Mouse (Mus musculus) mesoderm, embryonic 11.5 days (tissue): ENCODE results near the gene Ipo13.

ENCODE experiments used
- DNase-seq: peaks from one replicate; pipeline ENCODE4 v3.0.0-alpha.2; 2012; ENCODE audit warnings: low read depth, low spot score

Gene Ipo13

DNA sequence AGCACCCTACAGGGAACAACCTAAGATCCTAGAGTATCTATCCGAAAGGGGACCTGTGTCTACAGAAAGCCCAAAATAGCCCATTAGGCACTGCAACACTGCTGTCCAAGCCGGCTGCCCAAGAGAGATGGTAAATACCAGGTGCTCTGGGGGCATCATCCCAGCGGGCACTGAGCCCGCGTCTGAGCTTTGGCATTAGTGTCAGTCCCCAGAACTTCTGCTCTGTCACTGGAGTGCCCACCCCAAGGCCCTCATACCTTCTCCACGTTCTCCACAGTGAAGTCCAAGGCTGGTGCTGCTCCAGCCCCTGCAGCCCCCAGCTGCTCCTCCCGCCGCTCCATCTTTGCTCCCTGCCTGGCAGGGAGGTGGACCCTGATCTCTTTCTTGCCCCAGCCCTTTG, 768 bp downstream of the Ipo13 start:
- no peak for DNase-seq

DNA sequence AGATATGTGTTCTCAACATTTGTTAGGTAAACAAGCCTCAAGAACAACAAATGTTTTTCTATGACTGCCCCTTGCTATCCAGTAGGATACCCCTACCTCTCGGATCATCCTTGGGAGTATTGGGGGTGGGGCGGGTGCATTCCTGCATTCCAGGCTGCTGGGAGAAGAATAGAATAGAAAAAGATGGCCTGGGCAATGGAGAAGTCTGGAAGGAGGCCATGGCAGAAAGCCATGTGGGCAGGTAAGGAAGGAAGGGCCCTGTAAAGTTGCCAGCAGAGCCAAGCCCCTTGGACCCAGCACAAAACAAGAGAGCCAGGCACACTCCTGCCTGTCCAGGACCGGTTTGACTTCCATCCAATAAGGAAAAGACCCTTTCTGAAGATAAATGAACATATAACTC, 1.4 kb downstream of the Ipo13 start:
- DNase-seq: no peak

DNA sequence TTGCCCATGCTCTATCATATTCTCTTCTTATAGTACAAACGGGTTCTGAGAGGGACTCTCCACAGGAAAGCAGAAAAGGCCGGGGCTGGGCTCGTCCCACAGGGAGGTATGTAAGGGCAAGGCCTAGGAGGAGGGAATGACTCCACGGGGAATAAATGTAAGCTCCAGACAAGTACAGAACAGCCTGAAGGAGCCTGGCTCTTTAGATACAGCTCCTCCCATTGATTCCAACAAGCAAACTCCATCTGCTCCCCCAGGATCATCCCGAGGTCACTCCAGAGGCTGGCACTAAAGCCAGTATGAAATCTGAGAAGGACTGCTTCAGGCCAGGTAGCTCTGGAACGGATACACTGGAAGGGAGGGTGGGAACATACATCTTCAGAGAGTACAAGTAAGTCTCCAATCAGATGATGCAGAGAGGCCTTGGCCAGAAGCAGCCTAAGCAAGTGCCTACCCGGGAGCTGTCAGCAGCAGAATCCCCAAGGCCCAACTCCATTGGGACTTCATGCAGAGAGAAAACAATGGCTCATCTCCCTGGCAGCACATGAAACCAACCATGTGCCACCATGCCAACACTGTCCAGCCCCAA, 2.0 kb downstream of the Ipo13 start:
- no peak for DNase-seq

DNA sequence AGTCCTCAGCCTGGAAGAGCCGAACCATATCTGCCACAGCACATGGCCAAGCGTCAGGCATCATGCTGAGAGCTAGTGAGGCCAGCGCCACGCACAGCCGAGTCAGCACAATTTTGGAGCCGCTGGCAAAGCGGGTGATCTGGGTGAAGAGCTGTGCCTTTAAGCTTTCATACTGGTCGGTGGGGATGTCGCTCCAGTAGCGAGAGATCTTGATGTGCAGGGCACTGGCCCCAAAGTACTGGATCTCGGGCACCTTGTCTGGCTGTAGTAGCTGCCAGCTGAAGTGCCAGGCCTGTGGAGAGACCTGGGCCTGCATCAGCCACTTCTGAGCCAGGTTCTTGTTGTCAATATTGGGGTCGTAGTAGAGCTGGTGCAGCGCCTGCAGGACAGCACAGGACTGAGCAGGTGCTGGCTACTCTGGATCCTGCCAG, 2.7 kb downstream of the Ipo13 start:
- no peak for DNase-seq

DNA sequence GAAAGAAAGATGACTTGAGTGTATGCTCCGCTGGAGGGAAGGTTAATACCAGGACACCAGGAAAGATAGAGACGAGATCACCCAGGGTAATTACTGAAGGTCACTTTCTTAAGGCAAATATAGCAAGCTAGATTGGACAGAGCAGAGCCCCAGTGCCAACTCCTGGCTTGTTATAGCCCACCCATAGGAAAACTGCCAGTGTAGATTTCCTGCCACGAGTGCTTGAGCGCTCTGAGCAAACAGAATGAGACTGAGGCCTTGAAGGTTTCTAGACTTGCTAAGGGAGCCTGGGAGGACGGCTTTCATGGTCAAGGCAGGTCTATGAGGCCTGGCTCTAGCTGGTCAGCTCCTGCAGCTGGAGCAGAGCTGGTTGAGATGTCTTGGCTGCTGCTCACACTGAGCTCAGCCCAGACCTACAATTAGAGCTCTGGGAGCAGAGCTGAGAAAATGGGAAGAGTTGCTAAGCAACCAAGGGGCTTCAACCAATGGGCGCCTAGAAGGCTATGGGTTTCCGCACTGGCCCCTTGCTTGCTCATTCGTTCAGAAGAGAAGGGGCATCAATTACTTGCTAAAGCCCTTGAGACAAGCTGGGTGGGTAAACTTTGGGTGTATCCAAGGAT, 5.9 kb downstream of the Ipo13 start:
- no peak for DNase-seq

DNA sequence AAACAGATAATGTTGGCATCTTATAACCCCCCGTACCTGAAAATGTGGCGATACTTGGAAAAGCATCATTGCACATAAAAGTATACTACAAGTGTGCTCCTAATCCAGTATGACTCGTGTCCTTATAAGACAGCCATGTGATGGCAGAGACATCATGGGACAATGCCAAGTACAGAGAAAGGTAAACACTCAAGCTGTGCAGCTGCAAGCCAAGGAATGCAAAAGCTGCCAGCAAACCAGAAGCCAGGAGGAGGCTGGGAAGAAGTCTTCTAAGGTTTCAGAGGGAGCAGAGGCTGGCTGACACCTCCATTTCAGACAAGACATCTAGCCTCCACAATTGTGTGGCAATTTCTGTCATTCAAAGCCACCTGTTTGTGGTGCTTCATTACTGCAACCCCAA, 8.6 kb downstream of the Ipo13 start:
- DNase-seq: no peak

DNA sequence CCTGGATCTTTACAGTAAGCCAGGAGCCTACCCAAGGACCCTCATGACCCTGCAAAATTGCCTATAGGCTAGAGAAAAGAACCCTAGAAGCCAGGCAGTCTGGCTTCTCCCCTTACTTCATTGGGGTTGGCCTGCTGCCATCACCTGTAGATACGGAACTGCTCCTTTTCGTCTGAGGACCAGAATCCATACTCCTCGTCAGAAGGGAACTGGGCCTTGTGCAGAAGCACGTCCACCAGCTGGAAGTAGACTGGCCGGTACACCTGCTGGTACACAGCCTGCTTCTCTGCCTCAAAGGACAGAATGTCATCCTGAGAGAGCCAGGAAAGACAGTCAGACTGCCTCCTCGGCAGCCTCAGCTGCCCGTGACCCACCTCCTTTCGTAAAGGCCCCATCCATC, 10.0 kb downstream of the Ipo13 start:
- no peak for DNase-seq

DNA sequence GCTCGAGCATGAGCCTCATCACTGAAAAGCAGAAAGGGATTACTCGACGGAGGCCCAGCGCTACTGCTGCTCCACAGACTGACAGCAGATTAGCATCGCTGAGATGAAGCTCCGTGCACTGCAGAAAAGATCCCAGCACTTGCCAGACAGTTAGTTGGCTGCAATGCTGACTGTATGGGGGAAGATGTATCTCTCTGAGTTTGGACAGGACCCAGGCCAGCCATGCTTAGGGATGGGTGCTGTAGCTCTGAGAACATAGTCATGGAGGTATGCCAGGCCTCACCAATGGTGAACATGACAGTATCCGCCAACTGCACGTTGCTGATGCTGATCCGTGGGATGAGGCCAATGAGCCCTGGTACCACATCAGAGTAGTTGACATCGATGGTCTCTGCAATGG, 10.7 kb downstream of the Ipo13 start:
- no peak for DNase-seq

DNA sequence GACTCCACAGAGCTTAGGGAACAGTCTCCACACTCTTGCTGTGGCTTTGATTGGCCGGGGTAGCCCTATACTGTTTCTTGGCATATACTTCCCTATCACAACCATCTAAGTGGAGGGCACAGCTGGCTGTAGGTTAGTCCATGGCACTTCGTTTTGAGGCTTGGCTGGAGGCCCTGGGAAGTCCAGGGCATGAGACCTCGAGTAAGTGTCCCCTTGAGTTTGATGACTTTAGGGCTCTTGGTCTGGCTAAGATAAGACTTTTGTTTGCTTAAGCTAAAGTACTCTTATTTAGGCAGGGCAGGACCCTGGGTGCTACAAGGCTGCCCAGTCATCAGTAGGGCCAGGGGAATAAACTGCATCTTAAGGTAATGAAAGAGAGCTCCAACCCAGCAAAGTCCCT, 16.7 kb downstream of the Ipo13 start:
- DNase-seq: no peak

DNA sequence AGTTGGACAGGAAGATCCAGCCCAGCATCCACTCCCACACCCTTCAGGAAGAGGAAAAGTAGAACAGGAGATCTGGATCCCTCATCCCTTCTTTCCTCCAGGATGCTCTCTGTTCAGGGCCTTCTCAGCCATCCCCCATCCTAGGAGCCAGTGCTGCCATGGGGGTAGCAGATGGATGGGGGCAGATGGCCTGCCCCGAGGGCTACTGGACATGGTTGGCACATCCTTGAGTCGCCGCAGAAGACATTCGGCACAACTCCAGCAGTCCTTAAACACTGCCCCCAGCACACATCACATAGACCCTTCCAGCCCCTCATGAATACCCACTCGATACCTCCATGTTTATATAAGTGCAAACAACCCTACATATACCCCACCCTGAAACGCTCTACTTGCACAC, 18.8 kb downstream of the Ipo13 start:
- DNase-seq: no peak

DNA sequence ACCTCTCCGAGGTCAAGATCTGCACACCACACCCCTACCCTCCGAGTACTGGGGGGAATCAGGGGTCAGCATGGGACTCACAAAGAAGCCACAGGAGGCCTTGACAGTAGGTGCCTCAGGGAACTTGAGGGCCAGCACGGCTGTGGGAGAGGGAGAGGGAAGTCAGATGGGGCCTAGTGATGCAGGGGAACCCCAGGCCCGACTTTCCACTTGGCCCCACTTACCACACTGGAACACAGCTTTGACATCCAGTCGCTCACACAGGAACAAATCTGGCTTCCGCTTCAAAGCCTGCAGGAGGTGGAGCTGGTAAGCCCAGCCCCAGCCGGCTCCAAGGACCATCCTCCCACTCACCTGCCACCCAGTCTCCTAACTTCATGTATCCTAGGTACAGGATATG, 19.5 kb downstream of the Ipo13 start:
- no peak for DNase-seq

DNA sequence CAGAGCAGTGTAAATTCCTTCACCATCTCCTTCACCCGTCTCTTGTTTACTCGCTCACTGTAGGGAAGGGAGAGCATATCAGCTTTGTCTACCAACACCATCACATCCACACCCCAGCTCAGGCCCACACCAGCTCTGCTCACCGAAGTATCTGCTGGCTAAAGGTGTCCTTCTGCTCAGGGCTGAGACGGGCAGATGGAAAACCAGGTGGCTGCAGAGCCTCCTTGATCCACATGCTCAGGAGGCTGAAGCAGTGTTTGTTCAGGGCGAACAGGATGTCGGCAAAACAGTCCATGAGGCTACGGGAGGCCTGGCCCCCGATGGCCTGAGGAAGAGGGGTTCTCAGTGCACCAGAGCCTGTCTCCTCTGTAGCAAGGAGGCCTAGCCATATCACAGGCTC, 20.2 kb downstream of the Ipo13 start:
- no peak for DNase-seq

DNA sequence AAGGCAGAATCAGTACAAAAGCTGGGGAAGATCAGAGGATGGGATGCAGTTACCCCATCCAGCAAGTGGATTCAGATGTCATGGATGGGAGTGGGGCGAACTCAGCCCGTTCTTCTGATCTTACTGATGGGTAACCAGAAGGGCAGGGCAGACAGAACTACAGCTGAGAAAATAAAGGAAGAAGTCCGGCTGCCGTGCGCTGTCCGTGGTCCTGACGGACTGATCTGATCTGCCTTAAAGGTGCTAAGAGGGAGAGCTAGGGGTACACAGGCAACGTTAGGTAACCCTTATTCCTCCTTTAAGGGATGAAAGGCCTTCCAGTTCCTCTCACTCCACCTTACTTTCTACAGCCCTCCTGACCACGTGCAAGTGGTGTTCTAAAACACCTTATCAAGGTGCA, 21.4 kb downstream of the Ipo13 start:
- DNase-seq: peak; percentile 71

DNA sequence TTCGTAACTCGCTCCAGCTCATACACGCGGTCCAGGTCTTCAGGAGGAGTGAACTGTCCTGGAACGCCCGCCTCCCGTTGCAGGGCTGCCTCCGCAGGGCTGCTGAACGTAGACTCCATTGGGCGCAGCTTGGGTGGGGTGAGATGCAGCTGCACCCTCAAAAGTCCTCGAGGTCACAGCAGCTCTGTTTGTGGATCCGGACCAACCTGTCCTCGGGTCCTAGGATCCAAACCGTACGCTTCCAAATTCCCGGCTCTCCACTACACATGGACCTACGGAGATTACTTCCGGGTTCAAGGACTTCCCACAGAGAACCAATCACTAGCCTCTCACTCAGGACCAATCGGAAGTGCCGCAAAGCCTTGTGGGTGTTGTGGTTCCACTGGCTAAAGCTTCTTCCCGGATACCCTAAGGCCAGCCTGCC, 23.0 kb downstream of the Ipo13 start, which contains the start of gene Dph2:
Gene Dph2, minus strand, starts transcription at position 295 of the 424 bp plus-strand sequence.
- peak; percentile 92 for DNase-seq

DNA sequence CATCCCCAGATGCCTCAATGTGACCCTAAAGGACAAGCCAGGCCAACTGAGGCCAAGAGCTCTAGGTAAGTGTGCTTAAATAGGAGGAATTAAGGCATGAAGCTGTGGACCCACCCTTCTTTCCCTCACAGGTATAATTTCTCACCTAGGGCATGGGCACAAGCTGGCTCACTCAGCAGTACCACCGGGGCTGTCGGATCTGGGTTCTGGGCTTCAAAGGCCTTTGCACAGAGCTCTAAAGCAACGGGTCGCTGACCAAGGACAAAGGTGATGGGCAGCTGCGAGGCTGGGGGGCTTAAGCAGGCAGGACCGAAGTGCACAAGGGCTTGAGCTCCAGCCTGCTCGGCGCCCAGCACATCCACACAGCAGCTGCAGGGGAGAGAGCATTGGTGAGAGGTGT, 24.0 kb downstream of the Ipo13 start:
- DNase-seq: no peak

DNA sequence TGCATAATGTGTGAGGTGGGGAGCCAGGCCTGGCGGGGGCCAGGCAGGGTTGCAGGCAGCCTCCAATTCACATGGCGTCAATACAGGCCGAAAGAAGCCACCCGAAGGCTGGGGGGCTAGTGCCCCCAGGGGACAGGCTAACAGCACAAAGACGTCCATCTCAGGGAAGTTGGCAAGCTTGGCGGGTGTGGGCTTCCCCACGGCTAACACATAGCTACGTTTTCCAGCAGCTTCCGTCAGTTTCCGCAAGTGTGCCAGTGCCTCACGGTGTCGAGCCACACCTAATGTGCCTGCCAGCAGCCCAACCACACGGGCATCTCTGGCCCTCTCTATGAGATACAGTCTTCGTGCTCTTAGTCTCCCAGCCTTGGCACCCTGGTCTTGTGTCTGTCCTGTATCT, 24.8 kb downstream of the Ipo13 start:
- DNase-seq: no peak

DNA sequence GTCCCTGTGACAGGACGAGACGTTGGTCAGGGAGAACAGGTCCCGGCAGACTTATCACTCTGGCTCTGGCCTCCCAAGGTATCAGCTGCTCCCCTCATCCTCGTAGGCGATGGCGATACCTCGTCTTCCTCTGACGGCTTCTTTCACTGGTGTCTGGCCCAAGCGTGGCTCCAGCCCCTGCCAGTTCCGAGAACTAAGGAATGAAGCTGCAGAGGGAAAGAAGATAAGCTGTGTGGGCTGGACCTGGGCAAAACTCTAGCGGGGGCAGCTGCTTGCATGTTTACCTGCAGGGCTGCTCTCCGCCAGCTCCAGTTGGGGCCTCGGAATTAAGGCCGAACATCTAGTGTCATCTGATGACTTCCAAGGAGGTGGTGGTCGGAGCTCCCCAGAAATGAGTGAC, 25.3 kb downstream of the Ipo13 start:
- no peak for DNase-seq

DNA sequence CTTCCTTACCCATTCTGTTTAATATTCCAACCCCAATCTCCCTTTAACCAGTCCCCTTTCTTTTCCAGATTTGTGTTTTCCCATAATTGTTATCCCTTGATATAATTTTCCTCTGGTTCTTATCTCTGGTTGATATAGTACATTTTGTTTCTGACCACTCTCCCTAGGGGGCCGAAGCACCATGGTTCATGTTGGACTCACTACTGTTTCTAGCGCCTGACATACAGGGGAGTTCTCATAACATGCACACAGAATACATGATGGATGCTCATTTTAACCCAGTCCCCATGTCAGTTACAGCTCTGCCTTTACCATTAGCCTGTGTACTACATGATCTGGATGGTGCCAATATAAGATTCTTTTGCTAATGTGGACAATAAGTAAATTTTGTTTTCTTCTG, 26.9 kb downstream of the Ipo13 start:
- DNase-seq: no peak

DNA sequence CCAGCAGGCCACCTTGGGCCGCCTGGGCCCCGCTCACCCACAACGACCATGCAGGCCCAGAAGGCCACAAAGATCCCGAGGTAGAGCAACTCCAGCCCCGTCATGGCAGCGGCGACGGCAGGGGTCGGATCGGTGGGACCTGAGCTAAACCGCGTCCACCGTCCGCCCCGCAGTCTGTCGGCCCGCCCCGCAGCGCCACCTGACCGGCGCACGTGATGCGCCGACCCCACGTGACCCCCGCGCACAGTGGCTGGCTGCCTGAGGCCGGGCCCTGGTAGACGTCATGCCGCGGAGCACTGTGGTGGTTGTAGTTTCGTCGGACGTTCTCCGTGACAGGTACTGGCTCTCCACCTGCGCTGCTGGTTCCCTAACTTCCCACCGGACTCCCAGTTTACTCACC, 27.7 kb downstream of the Ipo13 start, which contains the start of gene Atp6v0b:
Gene Atp6v0b, minus strand, starts transcription at position 201 of the 400 bp plus-strand sequence.
- DNase-seq: peak; percentile 91

DNA sequence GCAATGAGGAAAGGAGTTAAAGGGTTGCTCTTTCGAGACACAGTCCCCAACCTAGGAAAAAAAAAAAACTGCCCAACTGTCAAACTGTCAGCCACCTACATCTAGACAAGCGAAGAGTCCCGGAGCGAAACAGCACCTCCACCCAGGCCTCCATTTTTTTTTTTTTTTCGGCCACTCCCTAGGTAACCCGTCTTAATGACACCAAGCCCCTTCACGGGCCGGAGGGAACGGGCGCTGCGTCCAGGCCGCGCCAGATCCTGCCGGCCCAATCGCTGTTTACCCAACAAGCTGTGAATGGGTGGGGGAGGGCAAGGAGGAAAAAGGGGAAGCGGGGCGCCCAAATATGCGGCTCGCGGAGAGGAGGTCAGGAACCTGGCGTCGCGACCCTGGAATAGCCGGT, 28.2 kb downstream of the Ipo13 start:
- no peak for DNase-seq

DNA sequence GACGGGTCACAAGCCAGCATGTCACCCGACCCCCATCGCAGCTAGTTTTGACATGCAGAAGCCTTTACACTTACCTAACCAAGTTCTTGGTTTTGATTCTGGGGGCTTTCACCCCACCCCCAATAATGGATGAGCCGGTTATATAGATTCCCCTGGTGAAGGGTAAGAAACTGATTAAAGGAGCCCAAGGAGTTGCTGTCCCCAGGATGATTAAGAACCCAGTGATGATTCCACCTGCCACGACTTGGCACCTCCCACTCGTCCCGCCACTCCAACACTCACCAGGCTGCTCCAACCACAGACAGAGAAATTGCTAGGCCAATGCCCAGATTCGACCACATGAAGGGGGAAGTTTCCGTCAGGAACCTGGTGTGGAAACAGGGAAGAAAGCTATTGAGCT, 28.8 kb downstream of the Ipo13 start:
- DNase-seq: no peak

DNA sequence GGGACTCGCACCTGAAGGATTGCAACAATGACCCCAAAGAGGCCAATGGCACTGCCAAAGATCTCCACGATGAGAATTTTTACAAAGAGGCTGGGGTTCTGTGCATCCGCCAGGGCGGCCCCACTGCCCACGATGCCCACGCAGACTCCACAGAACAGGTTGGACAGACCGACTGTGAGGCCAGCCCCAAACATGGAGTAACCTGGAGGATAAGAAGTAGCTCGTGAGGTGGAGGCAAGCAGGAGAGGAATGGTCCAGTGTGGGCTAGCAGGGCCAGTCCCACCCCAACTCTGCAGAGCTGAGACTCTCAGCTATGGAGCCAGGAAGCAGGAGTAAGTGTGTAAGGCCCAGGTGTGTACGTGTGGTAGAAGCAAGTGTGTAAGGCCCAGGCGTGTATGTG, 29.7 kb downstream of the Ipo13 start:
- DNase-seq: no peak

DNA sequence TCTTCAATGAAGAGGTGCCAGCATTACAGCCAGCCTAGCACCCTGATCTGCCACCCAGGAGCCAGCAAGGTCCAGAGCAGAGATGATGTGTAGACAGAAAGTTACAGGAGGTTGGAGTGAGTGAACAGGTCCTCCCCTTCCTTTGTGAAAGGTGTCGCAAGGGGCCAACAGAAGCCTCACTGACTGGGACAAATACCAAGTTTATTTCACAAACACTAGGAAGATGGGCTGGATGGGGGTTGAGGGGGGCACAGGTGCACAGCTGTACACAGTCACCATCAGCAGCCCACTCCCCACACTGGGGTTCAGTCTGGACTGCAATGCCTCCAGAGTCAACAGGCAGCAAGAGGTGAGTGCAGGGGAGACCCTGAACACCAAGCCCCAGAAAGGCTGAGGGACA, 30.7 kb downstream of the Ipo13 start:
- no peak for DNase-seq
